Mouse (Mus musculus): ENCODE measurements at regions not wholly inside any gene's neighbourhood (a gene's known extent, or its start where the extent isn't known, plus 50 kb on each side); places are given as distances from the start of the nearest gene placed in this dataset.

GRCm38 (mm10) chr9:115666530-115666929 is 242.7 kb upstream of the Gadl1 start:
- no peak for DNase-seq (ENCODE audit: low spot score in 2 of 2)

- DNase-seq (ENCODE audit: low spot score in 2 of 2), result no peak
Observed at GRCm38 (mm10) chr9:115680703-115681576, 228.3 kb upstream of the Gadl1 start.

GRCm38 (mm10) chr9:115681841-115682240 is 227.4 kb upstream of the Gadl1 start:
- no peak for DNase-seq (ENCODE audit: low spot score in 2 of 2)

- no peak for DNase-seq (ENCODE audit: low spot score in 2 of 2)
Observed at GRCm38 (mm10) chr9:115683951-115684350, 225.3 kb upstream of the Gadl1 start.

GRCm38 (mm10) chr9:115686605-115687004 is 222.7 kb upstream of the Gadl1 start:
- DNase-seq (ENCODE audit: low spot score in 2 of 2), result no peak

GRCm38 (mm10) chr9:115692837-115693236 is 216.4 kb upstream of the Gadl1 start:
- DNase-seq (ENCODE audit: low spot score in 2 of 2), result no peak

GRCm38 (mm10) chr9:115703791-115704190 is 205.5 kb upstream of the Gadl1 start:
- no peak for DNase-seq (ENCODE audit: low spot score in 2 of 2)

GRCm38 (mm10) chr9:115704249-115704648 is 205.0 kb upstream of the Gadl1 start:
- peak in 1 of 2 experiments; percentile 34 for DNase-seq (ENCODE audit: low spot score in 2 of 2)

GRCm38 (mm10) chr9:115705761-115706160 is 203.5 kb upstream of the Gadl1 start:
- DNase-seq (ENCODE audit: low spot score in 2 of 2), result no peak

- no peak for DNase-seq (ENCODE audit: low spot score in 2 of 2)
Observed at GRCm38 (mm10) chr9:115708199-115708934, 200.9 kb upstream of the Gadl1 start.

GRCm38 (mm10) chr9:115710039-115710739 is 199.1 kb upstream of the Gadl1 start:
- no peak for DNase-seq (ENCODE audit: low spot score in 2 of 2)

- no peak for DNase-seq (ENCODE audit: low spot score in 2 of 2)
Observed at GRCm38 (mm10) chr9:115720306-115720705, 188.9 kb upstream of the Gadl1 start.

GRCm38 (mm10) chr9:115720841-115721240 is 188.4 kb upstream of the Gadl1 start:
- DNase-seq (ENCODE audit: low spot score in 2 of 2), result no peak

- no peak for DNase-seq (ENCODE audit: low spot score in 2 of 2)
Observed at GRCm38 (mm10) chr9:115724063-115724462, 185.2 kb upstream of the Gadl1 start.

GRCm38 (mm10) chr9:115727361-115727760 is 181.9 kb upstream of the Gadl1 start:
- DNase-seq (ENCODE audit: low spot score in 2 of 2), result no peak

- DNase-seq (ENCODE audit: low spot score in 2 of 2), result no peak
Observed at GRCm38 (mm10) chr9:115731557-115731956, 177.7 kb upstream of the Gadl1 start.

- DNase-seq (ENCODE audit: low spot score in 2 of 2), result no peak
Observed at GRCm38 (mm10) chr9:115733104-115733503, 176.2 kb upstream of the Gadl1 start.

GRCm38 (mm10) chr9:115739984-115740383 is 169.3 kb upstream of the Gadl1 start:
- no peak for DNase-seq (ENCODE audit: low spot score in 2 of 2)

GRCm38 (mm10) chr9:115746436-115746835 is 162.8 kb upstream of the Gadl1 start:
- no peak for DNase-seq (ENCODE audit: low spot score in 2 of 2)

- DNase-seq (ENCODE audit: low spot score in 2 of 2), result no peak
Observed at GRCm38 (mm10) chr9:115760496-115760895, 148.8 kb upstream of the Gadl1 start.

- DNase-seq (ENCODE audit: low spot score in 2 of 2), result no peak
Observed at GRCm38 (mm10) chr9:115764136-115764535, 145.1 kb upstream of the Gadl1 start.

- DNase-seq (ENCODE audit: low spot score in 2 of 2), result no peak
Observed at GRCm38 (mm10) chr9:115766471-115766870, 142.8 kb upstream of the Gadl1 start.

Data from urinary bladder, postnatal 4 days (tissue).